Mouse (Mus musculus): ENCODE measurements around the gene Upk1a. TPM values are rescaled to one million over a fixed set of nuclear protein-coding genes. Genes with fewer than 3 reads are reported as not detected.
A peak's percentile ranks its signal among the peaks of the same experiment; 100 is the strongest.

Upk1a gene
- polyA plus RNA-seq, 1 experiment from 2014 or later: 0.37 TPM

DNA sequence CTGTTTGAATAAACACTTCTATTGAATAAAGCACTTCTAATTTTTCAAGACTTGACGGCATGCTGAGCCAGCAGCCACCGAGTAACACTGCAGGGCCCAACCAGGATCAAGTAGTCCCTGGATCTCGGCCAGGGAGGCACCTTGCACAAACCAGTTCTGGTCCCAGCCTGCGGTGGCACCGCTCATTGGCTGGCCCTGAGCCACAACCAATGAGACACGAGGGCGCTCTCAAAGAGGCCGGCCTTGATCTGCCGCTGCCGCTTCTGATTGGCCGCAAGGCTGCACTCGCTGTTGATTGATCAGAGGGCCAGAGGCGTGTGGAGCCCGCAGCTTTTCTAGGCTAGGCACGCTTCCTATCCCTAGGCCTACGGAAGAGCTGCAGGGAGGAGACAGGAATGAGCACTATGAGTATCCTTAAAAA lies 12.7 kb downstream of the Upk1a start:
- Histone ChIP-seq H3K9ac (no peak overlapping the region), H3K4me3 (no peak overlapping the region), H3K36me3 (no peaks in the 10 kb centered on the region), H3K4me2 (replicated peaks) (no peak overlapping the region), H3K27ac (no peak overlapping the region), H3K4me1 (no peaks in the 10 kb centered on the region), H3K9me3 (0 out of 2 replicates have a peak, but pooled peaks cover 2% of the 10 kb centered on the region), H3K27me3 (no peaks in the 10 kb centered on the region)
- ATAC-seq (ENCODE audit: insufficient number of reproducible peaks, insufficient read depth, low FRiP score, low TSS enrichment): peak; percentile 90
- WGBS: 4% methylated on average over 16 of the region's 16 CpGs

DNA sequence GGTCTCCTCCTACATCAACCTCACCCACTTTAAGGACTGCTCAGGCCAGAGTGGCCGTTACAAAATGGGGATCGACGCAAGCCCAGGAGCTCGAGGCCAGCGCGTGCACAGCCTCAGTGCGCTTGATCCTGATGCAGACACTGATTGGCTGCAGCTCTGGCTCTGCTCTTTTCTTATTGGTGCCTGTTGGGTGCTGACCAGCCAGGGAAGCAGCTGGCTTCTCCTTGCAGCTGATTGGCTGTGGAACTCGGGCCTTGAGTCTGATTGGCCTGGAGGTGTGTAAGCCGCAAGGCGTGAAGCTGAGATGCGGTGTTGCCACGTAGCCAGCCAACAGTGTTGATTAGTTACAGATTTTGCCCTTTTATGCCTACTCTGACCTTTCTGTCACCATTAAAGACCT lies 13.9 kb downstream of the Upk1a start, which contains the start of gene Zbtb32:
TSS of gene Zbtb32 (minus strand) at position 124 of the 400 bp plus-strand sequence.
- no peaks in the 10 kb centered on the region for H3K4me1 ChIP-seq
- no peak within 1 kb of the TSS for H3K27ac ChIP-seq
- 0 out of 2 replicates have a peak, but pooled peaks cover 2% of the 10 kb centered on the region for H3K9me3 ChIP-seq
- H3K9ac ChIP-seq: no peak within 1 kb of the TSS
- ATAC-seq (ENCODE audit: insufficient number of reproducible peaks, insufficient read depth, low FRiP score, low TSS enrichment): no peak
- H3K27me3 ChIP-seq: no peaks in the 10 kb centered on the region
- H3K4me2 ChIP-seq (replicated peaks): no peak within 1 kb of the TSS
- H3K36me3 ChIP-seq: no peaks in the 10 kb centered on the region
- H3K4me3 ChIP-seq: no peak within 1 kb of the TSS
- WGBS: 92% methylated on average over 12 of the region's 12 CpGs

DNA sequence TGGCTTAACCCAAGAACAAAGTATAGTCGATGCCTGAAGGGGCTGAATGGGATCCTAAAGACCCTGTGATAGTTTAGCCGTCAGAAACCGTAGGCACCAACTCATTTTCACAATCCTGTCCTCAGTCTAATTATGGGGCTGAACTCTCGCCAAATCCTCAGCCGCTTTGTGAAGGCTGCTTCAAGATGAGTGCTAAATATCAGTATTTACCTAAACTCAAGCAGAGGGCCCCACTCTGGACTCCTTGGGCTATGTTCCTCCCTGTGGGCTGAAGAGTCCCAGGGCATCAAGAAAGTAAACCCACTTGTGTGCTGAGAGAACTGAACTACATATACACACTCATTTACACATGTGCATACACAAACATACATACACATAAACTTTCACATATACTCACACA lies 15.8 kb downstream of the Upk1a start:
- Histone ChIP-seq H3K9me3 (0 out of 2 replicates have a peak, but pooled peaks cover 2% of the 10 kb centered on the region), H3K9ac (no peak overlapping the region), H3K4me3 (no peak overlapping the region), H3K4me2 (replicated peaks) (no peak overlapping the region), H3K27me3 (no peaks in the 10 kb centered on the region), H3K36me3 (no peaks in the 10 kb centered on the region), H3K4me1 (no peaks in the 10 kb centered on the region), H3K27ac (no peak overlapping the region)
- ATAC-seq (ENCODE audit: insufficient number of reproducible peaks, insufficient read depth, low FRiP score, low TSS enrichment): no peak
- 68% methylated on average over 5 of the region's 5 CpGs for WGBS

DNA sequence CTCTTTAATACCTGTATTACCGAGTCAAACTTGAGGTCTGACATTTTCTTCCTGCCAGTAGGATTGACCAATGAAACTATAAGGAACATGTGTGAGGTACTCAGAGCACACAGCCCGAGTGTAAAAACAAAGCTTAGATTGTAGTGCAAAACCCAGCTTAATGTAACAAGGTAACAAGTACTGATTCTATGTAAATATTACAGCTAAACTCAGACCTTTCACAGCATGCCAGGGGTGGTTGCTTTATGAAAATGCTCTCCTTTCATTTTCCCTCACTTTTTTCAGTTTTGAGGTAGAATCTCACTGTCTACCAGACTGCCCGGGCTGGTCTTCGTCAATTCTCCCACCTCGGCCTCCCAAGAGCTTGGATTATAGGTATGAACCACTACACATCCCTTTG lies 16.6 kb downstream of the Upk1a start:
- H3K4me1 ChIP-seq: no peaks in the 10 kb centered on the region
- no peak overlapping the region for H3K9ac ChIP-seq
- 0 out of 2 replicates have a peak, but pooled peaks cover 2% of the 10 kb centered on the region for H3K9me3 ChIP-seq
- ATAC-seq (ENCODE audit: insufficient number of reproducible peaks, insufficient read depth, low FRiP score, low TSS enrichment): no peak
- no peak overlapping the region for H3K4me3 ChIP-seq
- no peaks in the 10 kb centered on the region for H3K27me3 ChIP-seq
- no peaks in the 10 kb centered on the region for H3K36me3 ChIP-seq
- no peak overlapping the region for H3K4me2 ChIP-seq (replicated peaks)
- no peak overlapping the region for H3K27ac ChIP-seq
- WGBS: 78% methylated on average over 5 of the region's 5 CpGs

DNA sequence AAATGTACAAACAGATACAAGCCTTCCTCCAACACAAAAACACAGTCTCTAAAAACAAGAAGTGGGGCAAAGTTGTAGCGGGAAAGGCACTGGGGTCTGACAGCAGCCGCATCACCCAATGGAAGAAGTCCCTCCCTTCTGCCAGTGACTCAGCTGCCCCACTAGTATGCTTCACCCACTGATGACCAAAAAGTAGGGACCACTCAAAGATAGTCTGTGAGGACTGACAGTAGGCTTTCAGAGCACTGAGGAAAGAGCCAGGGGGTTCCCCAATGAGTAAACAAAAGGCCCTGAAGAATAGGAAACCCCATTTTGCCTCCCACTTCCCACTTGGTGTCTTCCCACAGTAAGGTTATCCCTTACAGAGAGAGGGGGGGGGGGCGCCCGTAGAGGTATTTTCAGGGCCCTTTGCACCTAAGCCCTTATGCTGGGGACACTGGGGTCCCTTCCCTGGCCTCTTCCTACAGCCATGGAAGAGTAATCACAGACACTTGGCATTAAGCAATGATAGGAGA lies 18.1 kb downstream of the Upk1a start:
- H3K9me3 ChIP-seq: 0 out of 2 replicates have a peak, but pooled peaks cover 2% of the 10 kb centered on the region
- peaks cover 7% of the 10 kb centered on the region for H3K4me1 ChIP-seq
- H3K36me3 ChIP-seq: no peaks in the 10 kb centered on the region
- H3K27ac ChIP-seq: no peak overlapping the region
- no peaks in the 10 kb centered on the region for H3K27me3 ChIP-seq
- H3K9ac ChIP-seq: no peak overlapping the region
- WGBS: 78% methylated on average over 3 of the region's 4 CpGs
- no peak for ATAC-seq (ENCODE audit: insufficient number of reproducible peaks, insufficient read depth, low FRiP score, low TSS enrichment)
- H3K4me2 ChIP-seq (replicated peaks): no peak overlapping the region
- no peak overlapping the region for H3K4me3 ChIP-seq

DNA sequence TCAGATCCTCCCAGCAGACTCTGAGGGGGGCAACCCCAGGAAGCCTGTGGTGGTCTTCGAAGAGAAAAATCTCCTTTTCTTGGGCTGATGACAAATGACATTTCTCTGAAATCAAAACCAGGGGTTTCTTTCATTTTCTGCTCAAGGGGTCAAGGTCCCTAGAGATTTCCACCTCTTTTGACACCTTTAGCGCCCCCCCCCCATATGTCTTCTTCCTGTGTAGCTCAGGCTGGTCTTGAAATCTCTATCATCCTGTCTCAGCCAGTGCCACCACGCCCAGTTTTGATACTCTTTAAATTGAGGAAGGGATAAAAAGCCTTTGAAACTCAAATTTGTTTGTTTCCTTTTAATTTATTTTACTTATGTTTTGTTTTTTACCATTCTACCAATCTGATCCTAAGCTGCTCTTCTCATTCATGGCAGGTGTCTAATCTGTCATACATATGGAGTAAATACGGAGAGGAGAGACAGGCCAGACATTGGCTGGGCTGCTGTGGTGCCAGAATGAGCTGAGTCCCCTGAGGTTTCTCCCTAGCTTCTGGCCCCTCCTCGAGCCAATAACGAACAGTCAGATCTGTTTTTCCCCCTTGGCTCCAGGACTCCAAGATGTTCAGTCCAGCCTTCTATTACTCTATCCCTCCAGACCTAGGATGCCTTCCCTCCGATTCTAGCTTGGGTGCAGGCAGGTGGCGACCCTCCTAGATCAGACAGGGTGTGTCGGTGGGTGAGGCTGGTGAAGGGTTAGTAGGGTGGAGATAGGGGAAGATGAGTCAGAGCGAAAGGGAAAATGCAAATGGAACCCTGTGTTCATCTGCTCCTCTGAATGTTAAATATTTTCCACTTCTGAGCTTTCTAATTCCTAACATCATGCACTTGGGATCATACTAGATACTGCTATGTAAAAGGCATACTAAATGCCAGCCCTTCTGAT lies 18.8 kb downstream of the Upk1a start:
- no peak for ATAC-seq (ENCODE audit: insufficient number of reproducible peaks, insufficient read depth, low FRiP score, low TSS enrichment)
- Histone ChIP-seq H3K4me2 (replicated peaks) (no peak overlapping the region), H3K27ac (no peak overlapping the region), H3K36me3 (no peaks in the 10 kb centered on the region), H3K9ac (no peak overlapping the region), H3K9me3 (0 out of 2 replicates have a peak, but pooled peaks cover 2% of the 10 kb centered on the region), H3K4me3 (no peak overlapping the region), H3K4me1 (peaks cover 8% of the 10 kb centered on the region), H3K27me3 (no peaks in the 10 kb centered on the region)
- 79% methylated on average over 10 of the region's 10 CpGs for WGBS

DNA sequence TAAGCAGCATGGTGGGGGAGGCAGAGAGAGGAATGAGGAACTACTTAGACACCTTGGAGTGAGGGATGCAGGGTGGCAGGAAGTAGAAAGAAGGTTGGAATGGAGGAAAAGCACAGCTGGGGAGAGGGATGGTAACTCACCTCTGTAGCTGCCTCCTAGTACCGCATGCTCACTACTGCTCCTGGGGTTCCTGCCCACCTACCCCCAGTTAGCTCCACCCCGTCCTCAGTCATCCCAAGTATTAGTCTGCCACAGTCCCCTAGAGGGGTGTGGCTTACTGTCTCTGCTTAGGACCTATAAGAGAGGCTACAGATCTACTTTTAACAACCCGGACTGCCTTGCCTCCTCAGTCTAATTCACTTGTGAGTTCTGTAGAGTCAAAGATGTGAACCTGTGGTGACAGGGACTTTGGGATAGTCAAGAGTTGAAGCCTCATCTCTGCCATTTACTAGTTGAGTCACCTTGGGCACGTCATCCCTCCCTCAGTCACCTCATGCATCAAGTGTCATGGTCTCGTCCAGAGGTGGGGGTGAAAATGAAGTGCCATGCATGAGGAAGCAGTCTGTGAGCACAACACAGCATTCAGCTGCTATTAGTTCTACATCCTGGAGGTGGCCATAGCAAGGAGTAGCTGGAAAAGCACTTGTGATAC lies 19.7 kb downstream of the Upk1a start:
- H3K4me2 ChIP-seq (replicated peaks): no peak overlapping the region
- ATAC-seq (ENCODE audit: insufficient number of reproducible peaks, insufficient read depth, low FRiP score, low TSS enrichment): no peak
- H3K9ac ChIP-seq: no peak overlapping the region
- peaks cover 8% of the 10 kb centered on the region for H3K4me1 ChIP-seq
- no peaks in the 10 kb centered on the region for H3K9me3 ChIP-seq
- H3K36me3 ChIP-seq: no peaks in the 10 kb centered on the region
- 55% methylated on average over 5 of the region's 5 CpGs for WGBS
- no peak overlapping the region for H3K27ac ChIP-seq
- no peak overlapping the region for H3K4me3 ChIP-seq
- H3K27me3 ChIP-seq: no peaks in the 10 kb centered on the region

DNA sequence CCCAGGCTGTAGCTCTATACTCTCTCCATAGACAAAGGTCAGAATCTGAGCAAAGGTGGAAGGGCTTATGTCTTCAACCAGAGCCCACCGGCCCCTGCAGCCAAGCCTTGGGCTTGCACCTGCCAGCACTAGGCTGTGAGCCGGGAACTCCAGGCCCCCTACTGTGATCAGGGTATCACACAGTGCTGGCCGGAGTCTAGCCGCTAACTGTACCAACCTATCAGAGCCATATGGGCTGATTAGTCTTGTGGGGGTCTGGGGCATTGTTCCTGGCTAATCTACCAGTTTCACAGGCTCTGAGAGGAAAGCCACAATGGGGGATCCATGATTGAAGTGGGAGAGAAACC lies 21.1 kb downstream of the Upk1a start:
- H3K9ac ChIP-seq: peak overlapping the region; percentile 19; the same call in 1 of the 2 replicates
- H3K27me3 ChIP-seq: no peaks in the 10 kb centered on the region
- peaks cover 19% of the 10 kb centered on the region for H3K4me1 ChIP-seq
- no peak for ATAC-seq (ENCODE audit: insufficient number of reproducible peaks, insufficient read depth, low FRiP score, low TSS enrichment)
- peaks cover 2% of the 10 kb centered on the region; the same call in 1 of the 2 replicates for H3K36me3 ChIP-seq
- no peak overlapping the region for H3K4me2 ChIP-seq (replicated peaks)
- no peak overlapping the region for H3K27ac ChIP-seq
- H3K9me3 ChIP-seq: no peaks in the 10 kb centered on the region
- WGBS: 45% methylated on average over 4 of the region's 4 CpGs
- no peak overlapping the region for H3K4me3 ChIP-seq

DNA sequence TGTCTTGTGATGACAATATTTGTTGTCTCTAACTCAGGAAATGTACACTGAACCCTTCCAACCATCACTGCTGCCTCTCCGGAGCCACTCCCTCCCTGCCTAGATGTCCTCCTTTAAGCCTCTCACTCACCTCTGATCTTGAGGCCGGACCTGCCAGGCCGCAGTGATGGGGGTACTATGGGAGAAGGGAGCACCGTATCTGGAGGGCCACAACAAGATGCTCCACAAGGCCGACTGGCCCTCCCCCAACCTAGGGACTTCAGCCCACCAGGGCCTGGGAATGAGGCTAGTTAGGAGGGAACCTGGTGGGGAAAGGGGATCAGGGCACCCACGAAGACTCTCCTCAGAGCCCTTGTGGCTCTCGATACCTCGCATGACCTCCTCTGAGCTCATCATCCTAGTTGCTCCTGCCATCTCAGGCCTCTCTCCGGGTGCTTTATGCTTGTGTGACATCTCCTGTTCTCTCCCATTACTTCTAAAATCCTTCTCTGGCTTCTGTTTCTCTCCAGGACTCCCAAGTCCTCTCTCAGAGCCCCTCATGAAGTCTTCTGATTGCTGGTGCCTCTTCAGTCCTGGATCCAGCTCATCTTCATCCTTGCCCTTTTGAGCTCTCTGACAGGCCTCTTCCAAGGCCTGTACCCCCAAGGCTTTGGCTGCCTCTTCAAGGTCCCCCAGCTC lies 21.6 kb downstream of the Upk1a start:
- no peak overlapping the region for H3K27ac ChIP-seq
- peaks cover 19% of the 10 kb centered on the region for H3K4me1 ChIP-seq
- H3K36me3 ChIP-seq: peaks cover 8% of the 10 kb centered on the region
- peak overlapping the region; percentile 19 for H3K9ac ChIP-seq
- WGBS: 81% methylated on average over 9 of the region's 9 CpGs
- no peak overlapping the region for H3K4me3 ChIP-seq
- no peak for ATAC-seq (ENCODE audit: insufficient number of reproducible peaks, insufficient read depth, low FRiP score, low TSS enrichment)
- no peaks in the 10 kb centered on the region for H3K9me3 ChIP-seq
- H3K27me3 ChIP-seq: no peaks in the 10 kb centered on the region
- H3K4me2 ChIP-seq (replicated peaks): no peak overlapping the region

DNA sequence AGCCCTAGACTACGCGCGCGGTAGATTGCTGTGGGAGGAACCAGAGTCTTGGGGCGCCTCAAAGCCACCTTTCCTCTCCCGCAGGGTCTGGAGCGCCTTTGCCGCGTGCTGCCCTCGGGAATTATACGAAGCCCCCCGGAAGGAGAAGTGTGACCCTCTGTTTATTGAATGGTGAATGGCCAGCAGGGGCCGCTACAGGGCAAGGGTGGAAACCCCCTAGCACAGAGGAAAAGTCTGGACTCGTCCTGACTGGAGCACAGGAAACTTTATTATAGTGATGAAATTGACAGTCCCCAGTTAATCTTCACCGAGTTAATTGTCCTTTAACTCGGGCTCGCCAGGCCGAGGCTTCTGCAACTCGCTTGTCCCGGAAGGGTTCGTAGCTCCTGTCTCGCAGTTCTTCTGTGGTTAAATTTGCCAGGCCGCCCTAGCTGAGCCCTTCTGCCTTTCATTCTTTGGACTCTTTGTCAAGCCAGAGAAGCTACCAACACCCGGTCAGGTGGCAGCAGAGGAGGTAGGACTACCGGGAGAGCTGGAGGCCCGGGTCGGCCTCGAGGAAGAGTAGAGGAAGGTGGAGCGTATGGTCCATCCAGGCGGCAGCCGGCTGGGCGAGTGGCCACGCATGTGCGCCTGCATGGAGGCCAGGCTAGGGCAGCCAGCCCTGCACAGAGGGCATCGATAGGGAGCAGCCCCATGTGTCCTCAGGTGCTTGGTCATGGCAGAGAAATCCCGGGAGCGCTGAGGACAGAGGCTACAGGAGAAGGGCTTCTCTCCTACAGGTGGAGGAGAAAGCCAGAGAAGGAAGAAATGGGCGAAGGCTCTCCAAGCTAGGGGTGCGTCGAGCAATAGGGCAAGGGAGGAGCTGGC lies 23.0 kb downstream of the Upk1a start:
- Histone ChIP-seq H3K36me3 (peaks cover 20% of the 10 kb centered on the region), H3K4me3 (peak overlapping the region; percentile 99), H3K9ac (peak overlapping the region; percentile 99), H3K27me3 (no peaks in the 10 kb centered on the region), H3K9me3 (no peaks in the 10 kb centered on the region), H3K4me2 (replicated peaks) (peak overlapping the region; percentile 83), H3K27ac (peak overlapping the region; percentile 93), H3K4me1 (peaks cover 19% of the 10 kb centered on the region)
- peak; percentile 52 for ATAC-seq (ENCODE audit: insufficient number of reproducible peaks, insufficient read depth, low FRiP score, low TSS enrichment)
- WGBS: 29% methylated on average over 40 of the region's 40 CpGs
